Mouse (Mus musculus): ENCODE measurements around the gene Vps18. TPM values are rescaled to one million over a fixed set of nuclear protein-coding genes. Genes with fewer than 3 reads are reported as not detected.

Vps18 gene
- total RNA-seq, 2 experiments from 2014 or later, result 29.3 to 31.3 TPM

DNA sequence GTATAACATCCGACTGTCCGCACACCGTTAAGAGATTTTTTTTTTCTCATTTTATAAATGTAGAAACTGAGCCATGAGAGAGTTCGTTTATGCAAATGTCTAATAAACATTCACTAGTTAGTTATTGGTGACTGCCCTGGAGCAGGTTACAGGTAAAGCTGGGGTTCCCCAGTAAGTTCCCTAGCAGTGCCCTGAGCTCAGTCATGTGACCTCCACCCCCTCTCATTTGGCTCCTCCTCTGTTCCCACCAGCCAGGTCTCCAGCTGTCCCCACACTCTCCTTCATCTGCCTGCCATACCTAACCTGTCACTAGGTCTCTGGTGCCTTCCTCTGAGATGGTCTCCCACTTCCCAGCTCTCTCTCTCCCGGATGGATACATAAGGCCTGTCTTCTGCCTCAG, 1.2 kb upstream of the Vps18 start:
- intact Hi-C loops (cut with DNase I), result loop anchor here (10.0 kb wide), 1 partner anchor 253 kb away; the partner anchor contains the start of gene Rpusd2

DNA sequence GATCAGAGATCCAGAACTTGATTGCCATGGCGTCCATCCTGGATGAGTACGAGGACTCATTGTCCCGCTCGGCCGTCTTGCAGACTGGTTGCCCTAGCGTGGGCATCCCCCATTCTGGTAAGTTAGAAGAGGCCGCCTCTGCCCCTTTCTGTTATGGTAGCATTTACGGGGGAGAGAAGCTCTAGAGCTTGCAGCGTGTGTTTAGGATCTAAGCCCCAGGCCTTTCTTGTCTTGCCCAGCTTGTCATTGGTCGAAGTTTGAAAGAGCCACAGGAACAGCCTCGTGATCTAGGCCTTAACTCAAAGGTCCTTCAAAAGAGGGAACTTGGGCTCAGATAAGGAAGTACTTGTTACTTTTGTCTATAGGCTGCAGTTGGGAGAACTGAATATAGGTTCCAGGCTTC, 475 bp downstream of the Vps18 start:
- intact Hi-C loops (cut with DNase I), result loop anchor here (10.0 kb wide), 1 partner anchor 254 kb away; the partner anchor contains the start of gene Rpusd2
- DNase-seq, result no peak

More for the DNA sequence above, 1.2 kb upstream of the Vps18 start:
- DNase-seq, result no peak

DNA sequence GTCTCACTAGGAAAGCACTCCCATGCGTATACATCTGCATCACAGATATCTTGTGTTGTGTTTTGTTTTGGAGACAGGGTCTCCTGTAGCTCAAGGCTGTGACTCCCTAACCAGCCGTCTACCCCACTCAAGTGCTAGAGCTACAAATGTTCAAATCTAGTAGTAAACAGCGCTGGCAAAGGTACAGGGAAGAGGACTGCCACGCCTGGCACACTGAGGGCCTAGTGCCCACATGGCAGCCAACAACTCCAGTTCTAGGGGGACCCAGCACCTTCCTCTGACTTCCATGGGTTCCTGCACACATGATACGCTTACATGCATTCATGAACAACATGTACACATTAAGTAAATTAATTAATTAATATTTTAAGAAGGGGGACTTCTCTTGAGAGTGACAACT, 3.7 kb downstream of the Vps18 start:
- intact Hi-C loops (cut with DNase I), result loop anchor here (10.0 kb wide), 1 partner anchor 123 kb away; no protein-coding TSS in a partner anchor
- DNase-seq, result no peak

DNA sequence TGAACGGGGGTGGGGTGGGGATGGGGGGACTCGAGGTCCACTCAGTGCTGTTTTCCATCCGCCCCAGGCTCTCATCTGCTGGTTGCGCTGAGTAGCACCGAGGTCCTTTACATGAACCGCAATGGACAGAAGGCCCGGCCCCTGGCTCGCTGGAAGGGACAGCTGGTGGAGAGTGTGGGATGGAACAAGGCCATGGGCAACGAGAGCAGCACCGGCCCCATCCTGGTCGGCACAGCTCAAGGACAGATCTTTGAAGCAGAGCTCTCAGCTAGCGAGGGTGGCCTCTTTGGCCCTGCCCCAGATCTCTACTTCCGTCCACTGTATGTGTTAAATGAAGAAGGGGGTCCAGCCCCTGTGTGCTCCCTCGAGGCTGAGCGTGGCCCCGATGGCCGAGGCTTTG, 4.3 kb downstream of the Vps18 start:
- no peak for DNase-seq
- intact Hi-C loops (cut with DNase I), result loop anchor here (10.0 kb wide), 1 partner anchor 122 kb away; no protein-coding TSS in a partner anchor

DNA sequence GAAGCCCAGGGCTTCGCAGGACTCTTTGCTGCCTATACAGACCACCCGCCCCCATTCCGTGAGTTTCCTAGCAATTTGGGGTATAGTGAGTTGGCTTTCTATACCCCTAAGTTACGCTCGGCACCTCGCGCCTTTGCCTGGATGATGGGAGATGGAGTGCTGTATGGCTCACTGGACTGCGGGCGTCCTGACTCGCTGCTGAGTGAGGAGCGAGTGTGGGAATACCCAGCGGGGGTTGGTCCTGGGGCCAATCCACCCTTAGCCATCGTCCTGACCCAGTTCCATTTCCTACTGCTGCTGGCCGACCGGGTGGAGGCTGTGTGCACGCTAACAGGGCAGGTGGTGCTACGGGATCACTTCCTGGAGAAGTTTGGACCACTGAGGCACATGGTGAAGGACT, 4.8 kb downstream of the Vps18 start:
- intact Hi-C loops (cut with DNase I), result loop anchor here (10.0 kb wide), 1 partner anchor 121 kb away; no protein-coding TSS in a partner anchor
- DNase-seq, result no peak

DNA sequence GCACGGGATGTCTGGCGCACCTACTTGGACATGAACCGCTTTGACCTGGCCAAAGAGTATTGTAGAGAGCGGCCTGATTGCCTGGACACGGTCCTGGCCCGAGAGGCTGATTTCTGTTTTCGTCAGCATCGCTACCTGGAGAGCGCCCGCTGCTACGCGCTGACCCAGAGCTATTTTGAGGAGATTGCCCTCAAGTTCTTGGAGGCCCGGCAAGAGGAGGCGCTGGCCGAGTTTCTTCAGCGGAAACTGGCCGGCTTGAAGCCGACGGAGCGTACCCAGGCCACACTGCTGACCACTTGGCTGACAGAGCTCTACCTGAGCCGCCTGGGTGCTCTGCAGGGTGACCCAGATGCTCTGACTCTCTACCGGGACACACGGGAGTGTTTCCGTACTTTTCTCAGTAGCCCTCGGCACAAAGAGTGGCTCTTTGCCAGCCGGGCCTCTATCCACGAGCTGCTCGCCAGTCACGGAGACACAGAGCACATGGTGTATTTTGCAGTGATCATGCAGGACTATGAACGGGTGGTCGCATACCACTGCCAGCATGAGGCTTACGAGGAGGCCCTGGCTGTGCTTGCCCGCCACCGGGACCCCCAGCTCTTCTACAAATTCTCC, 5.3 kb downstream of the Vps18 start:
- DNase-seq, result no peak
- intact Hi-C loops (cut with DNase I), result loop anchor here (10.0 kb wide), 1 partner anchor 121 kb away; no protein-coding TSS in a partner anchor

DNA sequence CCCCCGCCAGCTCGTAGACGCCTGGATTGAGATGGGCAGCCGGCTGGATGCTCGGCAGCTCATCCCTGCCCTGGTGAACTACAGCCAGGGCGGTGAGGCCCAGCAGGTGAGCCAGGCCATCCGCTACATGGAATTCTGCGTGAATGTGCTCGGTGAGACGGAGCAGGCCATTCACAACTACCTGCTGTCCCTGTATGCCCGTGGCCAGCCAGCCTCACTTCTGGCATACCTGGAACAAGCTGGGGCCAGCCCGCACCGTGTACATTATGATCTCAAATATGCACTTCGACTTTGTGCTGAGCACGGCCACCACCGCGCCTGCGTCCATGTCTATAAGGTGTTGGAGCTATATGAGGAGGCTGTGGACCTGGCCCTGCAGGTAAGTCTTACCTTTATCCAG, 5.9 kb downstream of the Vps18 start:
- no peak for DNase-seq
- intact Hi-C loops (cut with DNase I), result loop anchor here (10.0 kb wide), 1 partner anchor 120 kb away; no protein-coding TSS in a partner anchor

DNA sequence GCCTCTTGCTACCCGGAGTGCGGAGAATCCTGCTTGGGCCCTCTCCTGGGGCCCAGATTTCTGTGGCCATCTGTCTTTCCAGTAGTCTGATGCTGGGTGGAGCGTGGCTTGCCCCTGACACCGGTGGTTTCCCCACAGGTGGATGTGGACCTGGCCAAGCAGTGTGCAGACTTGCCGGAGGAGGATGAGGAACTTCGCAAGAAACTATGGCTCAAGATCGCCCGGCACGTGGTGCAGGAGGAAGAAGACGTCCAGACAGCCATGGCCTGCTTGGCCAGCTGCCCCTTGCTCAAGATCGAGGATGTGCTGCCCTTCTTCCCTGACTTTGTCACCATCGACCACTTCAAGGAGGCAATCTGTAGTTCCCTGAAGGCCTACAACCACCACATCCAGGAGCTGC, 8.2 kb downstream of the Vps18 start:
- no peak for DNase-seq
- intact Hi-C loops (cut with DNase I), result loop anchor here (10.0 kb wide), 1 partner anchor 118 kb away; no protein-coding TSS in a partner anchor

DNA sequence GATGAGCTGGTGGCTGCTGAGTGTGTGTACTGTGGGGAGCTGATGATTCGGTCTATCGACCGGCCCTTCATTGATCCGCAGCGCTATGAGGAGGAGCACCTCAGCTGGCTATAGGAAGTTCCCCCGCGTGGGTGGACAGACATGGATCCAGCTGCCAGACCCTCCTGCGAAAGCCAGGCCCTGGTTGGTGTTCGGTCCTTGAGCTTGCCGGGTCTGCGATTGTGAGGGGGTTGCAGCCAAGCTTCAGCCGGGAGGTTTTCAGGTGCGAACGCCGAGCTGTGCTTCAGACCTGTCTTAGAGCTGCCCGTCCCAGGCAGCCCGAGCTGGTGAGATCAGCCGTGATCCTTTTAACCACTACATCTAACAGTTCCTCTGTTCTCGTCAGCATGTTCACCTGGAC, 9.0 kb downstream of the Vps18 start:
- intact Hi-C loops (cut with DNase I), result loop anchor here (10.0 kb wide), 1 partner anchor 117 kb away; no protein-coding TSS in a partner anchor
- DNase-seq, result no peak

DNA sequence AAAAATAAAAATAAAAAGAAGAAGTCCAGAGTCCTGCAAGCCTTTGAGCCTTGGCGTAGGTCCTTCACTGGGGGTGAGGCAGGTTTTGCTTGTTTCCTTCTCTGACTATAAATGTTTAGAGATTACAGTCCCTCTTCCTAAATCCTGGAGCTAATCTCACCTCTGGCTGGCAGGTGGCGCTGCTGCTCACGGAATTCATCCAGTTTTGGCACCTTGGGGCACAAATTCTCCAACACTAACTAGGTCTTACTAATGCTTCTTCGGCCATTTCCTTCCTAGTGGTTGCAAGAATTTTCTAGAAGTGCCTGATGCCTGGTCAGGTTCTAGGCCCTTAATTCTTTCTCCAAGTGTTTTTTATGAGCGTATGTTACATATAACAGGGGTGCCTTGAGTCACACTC, 9.8 kb downstream of the Vps18 start:
- peak; percentile 67 for DNase-seq
- intact Hi-C loops (cut with DNase I), result loop anchor here (10.0 kb wide), 1 partner anchor 116 kb away; no protein-coding TSS in a partner anchor

DNA sequence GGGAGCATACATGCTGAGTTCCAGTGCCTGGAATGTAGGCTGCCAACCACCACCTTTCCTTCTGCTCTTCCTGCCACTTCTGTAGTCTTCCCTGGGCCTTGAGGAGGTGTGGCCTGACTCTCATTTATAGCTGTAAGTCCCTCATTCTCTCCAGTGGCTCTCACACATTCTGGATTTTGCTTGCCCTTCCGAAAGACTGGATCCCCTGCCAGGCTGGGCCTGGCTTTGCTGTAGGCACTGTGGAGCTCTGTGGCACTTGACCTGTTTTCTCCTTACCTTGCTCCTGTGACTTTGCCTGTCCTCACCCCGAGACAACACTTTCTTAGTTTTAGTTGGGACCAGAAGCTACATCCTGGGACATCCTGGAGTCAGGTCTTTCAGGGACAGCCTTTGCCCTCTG, 10.3 kb downstream of the Vps18 start:
- no peak for DNase-seq
- intact Hi-C loops (cut with DNase I), result loop anchor here (10.0 kb wide), 1 partner anchor 116 kb away; no protein-coding TSS in a partner anchor

DNA sequence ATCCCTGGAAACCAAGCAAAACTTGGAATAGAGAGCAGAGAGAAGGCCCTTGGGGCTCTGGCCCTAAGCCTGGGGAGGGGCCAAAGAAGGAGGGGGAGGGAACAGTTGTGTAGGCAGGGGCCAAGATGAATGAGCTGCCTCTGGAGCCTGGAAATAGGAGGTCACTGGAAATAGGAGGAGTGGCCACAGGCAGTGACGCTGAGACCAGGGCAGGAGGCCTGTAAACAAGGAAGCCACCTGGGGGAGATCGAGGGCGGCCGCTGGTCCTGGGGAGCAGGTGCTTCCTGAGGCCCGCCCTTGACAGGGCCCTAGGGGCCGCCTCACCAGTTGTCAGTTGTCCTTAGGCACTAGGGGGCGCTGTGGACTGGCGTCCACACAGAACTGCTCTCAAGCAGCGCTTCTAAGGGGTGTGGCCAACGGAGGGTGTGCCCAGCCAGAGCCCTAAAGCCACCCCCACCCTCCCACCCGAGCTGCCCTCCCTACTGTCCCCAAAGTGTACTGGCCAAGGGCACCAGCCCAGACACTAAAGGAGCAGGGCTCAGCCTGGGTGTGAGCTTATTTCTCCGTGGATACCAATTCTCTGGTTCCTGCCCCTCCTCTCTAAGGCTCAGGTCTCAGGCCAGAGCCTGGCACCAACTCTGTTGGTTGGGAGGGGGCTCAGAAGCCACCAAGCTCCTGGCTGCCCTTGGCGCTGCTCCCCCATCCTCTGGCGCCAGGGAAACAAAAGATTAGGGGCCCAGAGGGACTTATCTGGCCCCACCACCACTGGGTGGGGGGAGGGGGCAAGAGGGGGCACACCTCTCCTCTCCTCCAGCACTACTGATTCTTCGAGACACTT, 11.7 kb downstream of the Vps18 start:
- peak; percentile 86 for DNase-seq
- intact Hi-C loops (cut with DNase I), result loop anchor here (10.0 kb wide), 1 partner anchor 115 kb away; no protein-coding TSS in a partner anchor

DNA sequence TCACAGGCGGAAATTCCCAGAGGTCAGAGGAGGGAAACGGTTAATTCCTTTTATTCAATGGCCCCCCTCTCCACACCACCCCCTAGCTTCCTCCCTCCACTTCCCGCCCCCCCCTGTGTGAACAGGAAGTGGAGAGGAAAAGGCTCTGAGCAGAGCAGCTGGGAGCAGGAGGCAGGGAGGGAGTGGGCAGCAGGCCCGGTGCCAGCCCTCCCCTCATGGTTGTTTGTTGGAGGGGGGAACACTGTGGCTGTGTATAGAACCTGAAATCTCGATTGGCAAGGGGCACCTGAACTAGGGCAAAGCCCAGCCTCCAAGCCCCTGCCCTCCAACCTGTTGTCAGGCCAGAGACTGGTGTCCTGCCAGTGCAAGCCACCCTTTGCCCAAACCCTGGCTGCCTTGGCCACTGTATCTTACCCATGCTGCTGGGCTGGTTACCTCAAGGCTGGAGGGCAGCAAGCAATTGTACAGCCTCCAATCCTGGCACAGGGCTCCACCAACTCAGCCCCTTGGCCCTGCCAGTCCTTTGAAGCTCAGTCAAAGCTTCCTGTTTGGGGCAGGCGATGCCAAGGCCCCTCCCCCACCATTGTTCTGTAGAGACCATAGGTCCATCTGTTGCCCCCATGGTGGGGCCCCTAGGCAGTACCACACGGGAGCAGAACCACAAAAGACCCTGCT, 12.4 kb downstream of the Vps18 start:
- intact Hi-C loops (cut with DNase I), result no loop called here
- peak; percentile 78 for DNase-seq

DNA sequence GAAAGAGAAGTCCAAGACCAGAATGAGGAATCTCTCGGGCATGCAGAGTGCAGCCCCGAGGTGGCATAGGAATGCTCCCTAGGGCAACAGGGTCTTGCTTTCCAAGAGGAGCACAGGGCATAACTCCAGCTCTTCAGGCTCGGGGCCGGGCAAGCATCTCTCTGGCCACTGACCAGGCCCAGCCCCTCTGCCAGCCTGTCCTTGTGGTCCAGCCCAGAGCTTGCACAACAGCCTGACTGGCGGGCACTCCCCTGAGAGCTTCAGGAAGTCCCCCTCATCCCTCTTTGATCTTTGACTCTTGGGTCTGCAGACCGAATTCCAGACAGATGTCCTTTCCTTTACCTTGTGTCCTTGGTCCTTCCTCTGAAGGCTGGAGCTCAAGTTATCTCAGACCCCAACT, 14.3 kb downstream of the Vps18 start:
- intact Hi-C loops (cut with DNase I), result no loop called here

DNA sequence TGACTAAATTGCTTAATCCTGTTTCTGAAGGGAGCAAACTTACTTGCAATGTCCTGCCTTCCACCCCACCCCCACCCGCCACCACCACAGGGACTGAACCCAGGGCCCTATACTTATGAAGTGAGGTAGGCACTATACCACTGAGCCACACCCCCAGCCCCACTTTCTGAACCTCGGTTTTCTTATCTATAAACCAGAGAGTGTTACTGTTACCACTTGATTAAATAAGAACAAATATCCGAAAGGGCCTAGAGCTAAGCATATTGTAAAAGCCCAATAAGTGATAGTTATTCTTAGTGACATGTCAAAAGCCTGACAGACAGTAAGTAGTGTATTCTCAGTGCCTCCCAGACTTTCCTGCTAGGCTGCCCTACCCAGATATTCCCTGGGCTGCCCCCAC, 15.9 kb downstream of the Vps18 start:
- intact Hi-C loops (cut with DNase I), result no loop called here
- DNase-seq, result no peak

More for the DNA sequence above, 14.3 kb downstream of the Vps18 start:
- DNase-seq, result no peak

DNA sequence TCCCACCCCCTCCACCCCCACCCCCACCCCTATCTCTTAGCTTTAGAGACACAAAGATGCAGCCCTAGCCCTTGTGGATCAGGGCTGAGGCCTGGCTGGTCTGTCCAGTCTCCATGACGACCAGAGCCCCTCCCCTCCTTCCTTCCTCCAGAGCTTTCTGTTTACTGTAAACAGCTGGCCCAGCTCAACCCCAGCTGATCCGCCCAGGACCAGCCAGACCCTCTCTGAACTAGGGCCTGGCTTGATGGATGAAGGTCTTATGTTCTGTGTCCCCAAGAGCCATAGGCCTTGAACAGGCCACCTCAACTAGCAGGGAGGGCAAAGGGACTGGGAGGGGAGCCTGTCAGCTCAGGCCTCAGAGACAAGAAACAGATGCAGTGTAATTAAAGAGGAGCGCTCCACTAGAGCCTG, 16.3 kb downstream of the Vps18 start:
- DNase-seq, result no peak
- intact Hi-C loops (cut with DNase I), result no loop called here

DNA sequence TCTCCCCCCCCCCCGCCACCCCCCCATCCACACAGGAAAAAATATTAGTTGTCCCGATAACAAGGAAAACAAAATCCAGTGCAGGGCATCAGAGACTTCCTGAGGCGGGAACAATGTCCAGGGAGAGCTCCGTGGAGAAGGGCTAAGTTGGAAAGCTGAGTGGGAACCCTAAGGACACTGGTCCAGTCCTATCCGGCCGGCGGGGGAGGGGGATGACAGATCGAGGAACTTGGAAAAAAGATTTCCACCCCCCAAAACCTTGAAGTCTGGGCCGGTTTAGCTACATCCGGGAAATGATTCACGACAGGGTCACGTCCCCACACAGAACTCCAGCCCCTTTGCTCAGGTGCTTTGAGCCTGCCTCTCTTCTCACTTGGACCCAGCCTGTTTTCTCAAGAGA, 23.0 kb downstream of the Vps18 start:
- intact Hi-C loops (cut with DNase I), result no loop called here
- DNase-seq, result no peak

DNA sequence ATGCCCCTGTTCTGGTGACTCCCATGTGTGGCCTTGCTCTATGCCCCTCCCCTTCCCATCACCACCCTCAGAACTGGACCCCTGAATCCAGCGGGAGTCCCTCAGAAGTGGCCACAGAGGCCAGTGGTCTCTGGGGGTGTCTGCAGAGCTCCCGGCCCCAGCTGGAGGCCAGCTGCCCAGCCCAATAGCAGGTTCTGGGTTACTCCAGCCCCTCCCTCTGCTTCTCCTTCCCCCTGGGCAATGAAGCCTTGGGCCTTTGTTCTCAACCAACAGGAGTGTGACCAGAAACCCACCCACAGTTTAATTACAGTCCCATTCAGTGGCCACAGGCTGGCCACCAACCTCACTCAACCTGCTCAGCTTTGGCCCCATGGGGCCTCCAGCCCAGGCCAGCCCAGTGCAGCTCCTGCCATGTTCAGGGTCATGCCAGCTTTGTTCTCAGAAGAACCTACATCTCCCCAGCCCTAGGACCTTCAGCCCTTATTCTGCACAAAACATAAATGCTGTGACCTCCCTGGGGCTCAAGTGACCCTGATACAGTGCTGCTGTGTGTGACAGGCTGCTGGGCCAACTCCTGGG, 23.9 kb downstream of the Vps18 start:
- DNase-seq, result no peak
- intact Hi-C loops (cut with DNase I), result no loop called here

DNA sequence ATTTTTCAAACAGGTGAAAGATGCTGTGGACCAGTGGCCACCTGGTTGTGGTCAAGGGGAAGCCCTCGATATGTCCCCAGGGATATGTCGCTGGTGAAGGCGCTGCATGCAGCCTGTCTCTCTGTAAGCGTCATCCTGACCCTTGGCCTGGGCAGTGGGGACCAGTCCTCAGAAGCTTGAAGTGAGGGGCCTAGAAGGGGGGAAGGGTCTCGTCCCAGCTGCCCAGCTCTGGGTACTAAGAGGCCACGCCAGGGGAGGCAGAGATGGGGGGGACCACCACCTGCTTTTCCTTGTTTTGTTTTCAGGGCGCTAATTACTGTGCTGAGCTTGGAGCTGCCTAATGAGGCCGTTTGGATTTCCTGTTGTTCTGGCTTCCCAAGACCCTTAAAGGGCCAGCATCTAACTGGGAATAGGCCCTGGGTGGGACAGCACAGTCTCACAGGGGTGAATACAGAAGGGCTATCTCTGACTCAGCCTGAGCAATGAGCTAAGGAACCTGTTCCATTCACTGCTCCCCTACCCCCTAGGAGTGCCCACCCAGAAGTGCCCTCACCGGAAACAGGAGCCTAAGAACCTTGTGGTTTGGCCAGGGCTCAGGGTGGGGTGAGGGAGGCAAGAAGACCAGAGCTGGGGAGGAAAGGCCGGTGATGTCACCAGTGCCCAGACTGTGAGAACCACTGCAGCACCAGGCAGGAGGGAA, 25.4 kb downstream of the Vps18 start:
- no peak for DNase-seq
- intact Hi-C loops (cut with DNase I), result no loop called here

DNA sequence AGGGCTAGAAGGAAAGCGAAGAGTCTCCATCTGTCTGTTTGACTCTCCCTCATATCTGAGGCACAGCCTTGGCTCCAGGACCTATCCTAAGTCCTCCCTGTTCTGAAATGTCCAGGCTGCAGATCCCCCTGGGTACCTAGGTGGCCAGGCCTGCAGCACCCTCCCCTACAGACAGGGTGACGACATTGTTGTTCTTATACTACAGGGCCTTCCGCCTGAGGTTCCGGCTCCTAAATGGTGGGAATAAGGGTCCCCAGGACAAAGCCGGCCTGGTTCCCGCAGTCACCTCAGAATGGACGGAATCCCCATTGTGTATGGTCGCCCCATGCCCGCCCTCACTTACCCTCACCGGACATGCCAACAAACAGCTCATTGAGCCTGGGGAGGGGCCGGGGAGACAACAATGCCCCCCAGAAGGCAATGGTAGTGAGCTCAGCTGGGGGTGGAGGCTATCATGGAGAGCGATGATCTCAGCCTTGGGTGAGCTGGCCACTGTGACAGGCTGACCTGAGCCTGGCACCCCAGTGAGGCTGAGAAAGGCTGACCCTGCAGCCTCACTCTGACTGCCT, 26.3 kb downstream of the Vps18 start:
- intact Hi-C loops (cut with DNase I), result no loop called here
- no peak for DNase-seq

Measured in left cerebral cortex, postnatal 4 days (tissue).